In the genomic region with DNA sequence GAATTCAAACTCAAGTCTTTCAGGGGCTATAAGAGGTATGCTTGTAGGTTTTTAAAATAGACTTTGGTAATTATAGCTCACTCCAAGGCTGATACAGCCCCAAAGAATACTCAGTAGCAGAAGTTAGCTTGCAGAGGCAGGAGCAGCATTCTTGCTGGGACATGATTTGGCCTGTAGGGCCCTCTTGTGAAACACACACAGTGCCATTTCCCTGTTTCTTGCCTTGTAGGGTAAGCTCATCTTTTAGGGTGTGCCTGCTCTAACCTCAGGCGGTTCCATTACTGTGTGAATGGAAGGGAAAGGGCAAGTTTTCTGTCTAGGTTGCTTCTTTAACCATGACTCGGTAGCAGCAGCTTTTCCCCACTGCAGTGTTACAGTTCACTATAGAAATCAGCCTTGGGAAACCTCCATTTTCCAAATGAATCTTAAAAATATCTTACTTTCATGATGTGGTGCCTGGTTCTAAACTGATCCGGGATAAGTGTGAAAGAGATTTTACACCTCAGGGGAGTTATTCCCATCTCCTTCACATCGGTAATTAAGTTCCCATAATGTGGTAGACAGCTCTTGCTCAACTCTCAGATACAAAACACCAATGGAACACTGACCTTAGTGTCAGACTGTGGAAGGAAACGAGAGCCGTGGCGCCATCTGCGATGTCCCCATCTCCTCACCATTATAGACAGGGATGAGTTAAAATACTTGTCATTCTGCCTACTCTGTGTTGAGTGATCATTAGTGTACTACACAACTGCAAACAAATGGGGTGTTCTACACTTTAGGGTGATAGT, we compare ENCODE assay signal across 8 mouse cellular contexts. TPM values are rescaled to one million over a fixed set of nuclear protein-coding genes. Genes with fewer than 3 reads are reported as not detected.
DNase-seq lines count a peak whose midpoint lies in the region; ATAC-seq lines count a peak whose summit lies in the region.

No protein-coding gene starts in this region.

- ATAC-seq in frontal cortex, adult (ENCODE audit: low TSS enrichment), result peak; percentile 35

- WGBS in large intestine, adult 2 months, result 57% methylated on average over 8 of the region's 8 CpGs

- no peak for DNase-seq in frontal cortex, postnatal 14 days (ENCODE audit: low spot score in 2 of 2)
- DNase-seq in thymus, postnatal 14 days, result peak; percentile 21
- DNase-seq in thymus, adult 18-20 months, result no peak
- DNase-seq in large intestine, adult 2 months (ENCODE audit: low read depth, low spot score), result peak; percentile 32
- peak; percentile 42 for DNase-seq in urinary bladder, postnatal 25 days (ENCODE audit: low spot score)
- no peak for DNase-seq in gastrocnemius, postnatal 10 days
- DNase-seq in adrenal gland, postnatal 14 days, result no peak

RNA-seq across cellular contexts. Expression of a gene that starts 1.8 kb away (rescaled TPM):
- 145 and 190 TPM in 2 replicates for polyA plus RNA-seq in large intestine, adult 2 months (2012; rRNA removed)
- total RNA-seq in gastrocnemius, postnatal 10 days (2021), result 1 to 10 TPM; 1.0 to 1.2 TPM
- 3.2 and 9.8 TPM in 2 replicates for total RNA-seq in adrenal gland, postnatal 14 days (2021)

Comparison
In these comparisons a context has a peak if more than half of its experiments do, and no peak if none do; other contexts are left out.
1. DNase-seq: peak in thymus, postnatal 14 days (single experiment), large intestine, adult 2 months (single experiment) and urinary bladder, postnatal 25 days (single experiment); none in frontal cortex, postnatal 14 days (0 of 2), thymus, adult 18-20 months (0 of 2), gastrocnemius, postnatal 10 days (single experiment) and adrenal gland, postnatal 14 days (single experiment).